Mouse (Mus musculus) Muller cell, postnatal 12 days (primary cell): ENCODE data around the gene Lhx4.

ENCODE experiments used
- DNase-seq: peaks from one replicate; pipeline ENCODE4 v3.0.0-alpha.2; 2015; ENCODE audit errors: inconsistent ontology term

The Lhx4 gene

DNA sequence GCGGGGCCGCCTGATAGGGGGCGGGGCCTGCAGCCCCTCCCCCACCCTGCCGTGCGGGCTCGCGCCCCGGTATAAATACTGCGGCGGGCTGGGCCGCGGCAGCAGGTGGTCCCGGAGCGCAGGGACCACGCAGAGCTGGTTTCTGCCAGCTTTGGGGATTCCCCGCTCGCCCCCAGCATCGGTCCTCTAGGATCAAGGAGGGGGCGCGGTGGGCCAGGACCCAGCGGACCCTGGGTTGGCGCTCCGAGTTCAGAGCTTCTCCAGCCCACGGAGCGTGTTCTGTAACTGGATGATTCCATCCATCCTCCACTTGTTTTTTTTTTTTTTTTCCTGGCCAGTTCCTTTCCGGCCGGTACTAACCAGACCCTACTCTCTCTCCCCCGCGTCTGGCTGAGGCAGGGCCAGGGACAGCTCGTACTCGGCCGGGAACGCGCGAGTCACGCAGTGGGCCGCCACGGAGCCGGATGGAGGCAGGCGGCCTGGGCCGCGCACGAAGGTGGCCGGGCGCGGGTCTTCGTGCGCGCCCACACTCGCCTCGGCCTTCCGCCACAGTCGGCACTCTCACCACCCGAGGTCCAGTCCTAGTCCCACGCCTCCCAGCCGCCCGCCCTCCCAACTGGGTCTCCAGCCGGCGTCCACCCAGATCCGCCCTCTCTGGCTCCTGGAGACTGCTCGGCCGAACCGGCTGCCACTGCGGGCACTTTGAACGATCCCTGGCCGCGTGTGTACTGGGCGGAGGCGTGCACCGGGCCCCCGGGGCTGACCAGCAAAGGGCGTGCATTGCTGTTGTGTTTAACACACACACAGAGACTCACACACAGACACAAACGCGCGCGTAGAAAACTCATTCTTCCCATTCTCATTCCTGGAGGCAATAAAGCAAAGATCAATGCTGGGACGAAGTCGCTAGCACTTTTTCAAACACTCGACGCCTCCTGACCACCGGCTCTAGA is 8.8 kb downstream of the Lhx4 start:
- peak; percentile 60 for DNase-seq

DNA sequence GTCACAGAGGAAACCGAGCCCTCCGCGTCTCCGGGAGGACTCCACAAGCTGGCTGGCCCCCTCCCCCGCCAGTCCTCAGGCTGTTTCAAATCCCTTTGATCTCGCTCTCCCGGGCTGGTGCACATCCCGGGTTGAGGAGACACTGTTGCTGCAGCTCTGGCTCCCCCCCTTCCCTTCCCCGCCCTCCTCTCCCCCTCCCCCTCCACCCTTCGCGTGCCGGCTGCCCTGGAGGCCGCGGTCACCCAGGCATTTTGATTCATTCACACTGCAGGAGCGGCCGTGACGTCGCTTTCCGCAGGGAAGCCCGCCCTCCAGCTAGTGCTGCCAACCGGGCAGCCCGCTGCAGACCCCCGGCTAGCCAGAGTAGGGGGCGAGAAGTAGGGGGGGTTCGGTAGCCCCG is 9.5 kb downstream of the Lhx4 start:
- peak; percentile 54 for DNase-seq

DNA sequence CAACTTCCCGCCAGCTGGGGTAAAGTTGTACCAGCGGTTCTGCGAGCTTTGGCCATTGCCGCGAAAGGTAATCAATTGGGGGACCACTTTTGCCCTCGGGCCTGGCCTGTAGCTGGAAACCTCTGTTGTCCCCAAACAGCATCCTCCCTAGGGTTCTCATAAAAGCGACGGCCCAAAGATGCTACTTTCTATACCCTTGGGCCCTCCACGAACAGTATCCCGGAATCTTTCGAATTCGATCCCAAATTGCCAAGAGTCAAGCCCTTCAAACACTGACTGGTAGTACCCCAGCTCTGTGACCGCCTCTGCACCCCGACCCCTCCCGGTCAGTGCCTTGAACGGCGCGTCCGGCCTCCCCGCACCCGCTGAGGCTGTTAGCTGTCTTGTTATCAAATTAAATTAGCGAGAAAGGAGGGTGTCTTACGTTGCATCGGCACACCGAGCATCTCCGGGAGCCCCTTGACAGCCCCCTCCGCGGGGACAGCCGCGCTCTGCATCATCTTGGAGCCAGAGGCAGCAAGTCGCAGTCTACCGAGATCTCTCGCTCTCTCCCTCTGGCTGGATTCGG is 10.0 kb downstream of the Lhx4 start:
- no peak for DNase-seq

DNA sequence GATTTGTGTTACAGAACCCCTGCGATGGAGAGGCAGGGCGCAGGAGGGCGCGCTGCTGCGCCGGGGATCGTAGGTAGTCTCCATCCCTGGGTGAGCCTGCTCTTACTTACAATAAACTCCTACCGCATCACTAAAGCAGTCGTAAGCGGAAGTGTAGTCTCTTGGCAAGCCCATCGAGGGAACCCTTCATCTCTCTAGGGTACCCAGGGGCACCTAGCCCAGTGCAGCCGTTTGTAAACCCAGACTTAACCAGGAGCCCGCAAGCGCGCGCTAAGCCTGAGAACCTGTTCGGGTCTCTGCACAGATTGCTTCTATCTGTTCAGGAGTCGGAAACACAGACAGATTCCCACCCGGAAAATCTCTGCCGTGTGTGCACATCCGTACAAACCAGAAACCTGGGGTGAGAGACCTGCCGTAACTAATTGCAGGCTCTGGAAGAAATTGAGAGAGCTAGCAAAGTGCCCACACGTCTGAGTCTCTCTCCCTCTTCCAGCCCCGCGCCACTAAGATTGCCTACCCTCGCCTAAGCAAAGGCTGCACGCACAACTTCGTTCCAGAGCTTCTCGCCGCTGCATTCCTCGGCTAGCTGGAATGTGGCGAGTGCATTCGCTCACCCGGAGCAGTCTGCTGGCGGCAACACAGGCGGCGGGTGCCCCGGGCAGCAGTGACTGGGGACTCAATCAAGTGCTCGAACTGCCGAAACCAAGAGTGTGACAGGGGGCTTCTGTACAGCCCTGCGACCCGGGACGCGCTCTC is 10.7 kb downstream of the Lhx4 start:
- DNase-seq: peak; percentile 76

DNA sequence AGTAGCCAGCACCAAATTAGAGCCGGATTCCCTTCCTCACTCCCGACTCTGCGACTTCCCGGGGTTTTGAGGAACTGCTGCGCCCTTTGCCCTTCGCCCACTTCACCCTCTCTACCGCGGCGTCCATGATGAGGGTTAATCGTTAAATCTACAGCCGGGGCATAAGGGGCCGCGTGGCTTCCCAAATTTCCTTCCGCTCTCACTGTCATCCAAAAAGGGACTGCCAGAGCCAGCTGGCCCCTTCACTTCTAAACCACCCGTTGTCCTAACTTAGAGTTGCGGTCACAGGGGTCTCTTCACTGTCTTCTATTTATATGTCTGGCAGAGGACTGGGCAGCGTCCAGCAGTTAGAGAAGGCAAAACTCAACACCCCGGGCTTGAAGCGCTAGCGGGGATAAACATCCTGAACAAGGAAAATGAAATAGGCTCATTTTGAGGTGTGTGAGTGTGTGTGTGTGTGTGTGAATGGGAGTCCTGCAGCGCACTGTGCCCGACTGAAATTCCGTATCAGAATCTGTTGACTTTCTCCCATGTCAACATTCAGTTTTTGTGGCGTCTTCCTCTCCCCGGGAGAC is 13.6 kb downstream of the Lhx4 start:
- DNase-seq: no peak

DNA sequence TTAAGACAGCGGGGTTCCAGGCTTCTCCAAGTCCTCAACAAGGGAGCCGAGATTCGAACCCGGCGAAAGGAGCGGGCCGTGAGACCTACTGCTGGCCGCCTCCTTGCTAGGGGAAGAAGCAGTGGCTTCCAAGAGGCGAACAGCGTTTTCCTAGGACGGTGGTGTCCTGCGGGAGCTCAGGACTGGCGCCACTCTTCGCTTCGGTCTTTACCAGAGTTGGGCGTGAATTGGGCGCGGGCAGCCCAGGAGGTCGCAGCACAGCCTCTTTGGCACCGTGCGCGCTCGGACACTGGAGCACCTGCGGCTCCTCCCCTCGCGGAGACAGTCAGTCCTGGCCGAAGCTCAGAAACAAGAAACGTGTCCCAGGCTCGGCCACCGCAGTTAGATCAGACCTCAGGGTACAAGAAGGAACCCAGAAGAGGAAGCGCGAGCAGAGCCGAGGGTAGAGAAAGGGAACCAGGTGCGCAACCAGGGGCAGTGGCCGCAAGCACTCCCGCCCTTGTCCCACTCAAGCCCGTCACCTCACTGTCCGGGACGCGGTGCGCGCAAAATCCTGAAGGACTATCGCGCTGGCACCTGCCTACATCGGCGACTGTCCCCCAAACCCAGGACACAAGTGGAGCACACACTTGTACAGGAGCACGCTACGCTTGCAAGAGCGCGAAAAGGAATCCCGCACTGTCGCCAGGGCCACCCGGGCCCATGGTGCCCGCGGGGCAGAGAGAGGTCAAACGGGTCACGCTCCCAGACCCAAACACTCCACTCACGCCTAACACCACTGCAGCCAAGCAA is 14.3 kb downstream of the Lhx4 start:
- DNase-seq: peak; percentile 19

DNA sequence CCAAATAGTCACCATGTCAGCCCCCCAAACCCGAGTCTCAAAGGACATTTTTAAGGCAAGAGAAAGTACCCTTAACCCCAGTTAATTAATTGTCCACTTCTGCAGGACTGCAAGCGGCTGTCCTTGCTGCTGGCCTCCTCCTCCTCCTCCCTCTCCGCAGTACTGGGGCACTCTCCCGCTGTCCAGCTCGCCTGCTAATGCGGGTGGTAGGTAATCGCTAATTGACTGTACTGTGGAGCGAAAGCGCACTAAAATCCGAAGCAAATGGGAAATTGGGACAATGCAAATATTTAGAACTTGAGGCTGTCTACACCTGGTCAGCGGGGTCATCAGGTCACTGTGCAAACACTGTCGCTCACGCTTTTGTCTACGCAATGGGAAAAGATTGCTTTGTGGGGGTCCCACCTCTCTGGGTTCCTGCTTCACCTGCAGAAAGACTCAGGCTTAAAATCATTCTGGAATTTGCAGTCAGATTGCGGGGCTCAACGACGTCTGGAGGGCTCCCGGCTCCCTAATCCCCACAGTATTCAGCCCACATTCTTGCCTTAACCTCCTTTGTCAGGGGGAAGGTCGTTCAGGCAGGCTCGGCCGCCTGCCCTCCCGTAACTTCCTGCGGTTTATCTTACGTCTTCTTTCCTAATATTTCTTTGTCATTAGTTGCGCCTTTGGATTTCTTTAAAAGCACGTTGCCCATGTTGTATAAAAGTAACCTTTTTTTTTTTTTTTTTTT is 15.2 kb downstream of the Lhx4 start:
- DNase-seq: no peak

DNA sequence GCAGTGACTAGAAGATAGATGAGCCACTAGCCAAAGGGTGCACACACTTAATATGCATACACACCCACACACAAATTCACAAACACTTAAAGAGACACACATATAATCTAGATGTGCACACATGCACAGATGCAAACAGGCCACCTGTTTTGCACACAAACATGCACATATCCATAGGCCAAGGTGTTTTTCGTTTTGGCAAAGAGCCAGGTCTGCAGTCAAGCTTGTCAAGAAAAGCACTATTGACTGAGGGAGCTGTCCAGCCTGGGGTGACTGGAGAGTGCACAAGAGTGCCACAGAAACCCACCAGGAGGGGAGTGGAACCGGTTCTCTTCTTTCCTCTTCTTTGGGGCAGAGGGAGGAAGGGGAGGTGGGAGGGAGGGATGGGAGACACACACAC is 20.3 kb downstream of the Lhx4 start:
- DNase-seq: no peak

DNA sequence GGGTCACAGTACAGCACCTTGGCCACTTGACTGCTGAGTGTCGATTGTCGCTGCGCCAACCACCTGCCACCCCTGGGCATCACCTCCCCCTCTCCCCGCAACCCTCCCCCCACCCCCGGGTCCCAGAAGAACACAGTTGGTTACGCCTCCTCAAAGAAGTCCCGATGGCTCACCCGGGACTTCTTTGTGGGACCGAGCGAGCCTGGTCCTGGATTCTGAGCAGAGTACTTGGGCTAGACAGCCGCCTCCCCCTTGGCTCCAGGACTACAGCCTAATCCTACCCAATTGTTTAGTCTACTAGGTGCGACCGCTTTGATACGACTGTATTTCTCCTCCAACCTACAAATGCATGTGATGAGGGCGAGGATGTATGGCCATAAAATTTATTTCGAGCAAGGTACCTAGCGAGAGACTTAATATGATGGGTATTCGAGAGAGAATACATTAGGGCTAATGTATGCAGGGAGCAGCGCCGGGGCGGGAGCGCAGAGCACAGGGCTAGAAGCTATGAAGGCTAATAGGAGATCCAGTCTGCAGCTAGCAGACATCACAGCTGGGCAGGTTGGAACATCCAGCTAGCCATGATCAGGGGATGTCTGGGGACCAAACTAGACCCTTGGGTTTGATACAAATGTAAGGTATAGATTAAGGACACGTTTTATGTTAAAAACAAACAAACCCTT is 22.2 kb downstream of the Lhx4 start:
- no peak for DNase-seq

DNA sequence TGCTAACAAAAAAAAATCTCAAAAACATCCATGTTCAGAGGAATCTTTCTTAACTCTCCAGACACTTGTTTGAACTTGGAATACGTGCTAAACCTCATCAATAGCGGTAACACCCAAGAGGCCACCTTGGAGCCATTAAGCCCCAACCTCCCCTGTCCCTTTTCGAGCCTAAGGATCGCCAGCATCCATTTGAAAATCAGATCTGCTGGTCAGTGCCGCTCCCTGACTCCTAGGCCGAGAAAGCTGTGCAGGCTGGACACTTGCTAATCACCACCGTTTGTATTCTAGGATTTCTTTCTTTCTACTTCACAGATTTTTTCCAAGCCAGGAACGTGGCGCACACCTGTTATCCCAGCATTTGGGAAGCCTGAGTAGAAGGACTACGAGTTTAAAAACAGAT is 23.7 kb downstream of the Lhx4 start:
- no peak for DNase-seq

DNA sequence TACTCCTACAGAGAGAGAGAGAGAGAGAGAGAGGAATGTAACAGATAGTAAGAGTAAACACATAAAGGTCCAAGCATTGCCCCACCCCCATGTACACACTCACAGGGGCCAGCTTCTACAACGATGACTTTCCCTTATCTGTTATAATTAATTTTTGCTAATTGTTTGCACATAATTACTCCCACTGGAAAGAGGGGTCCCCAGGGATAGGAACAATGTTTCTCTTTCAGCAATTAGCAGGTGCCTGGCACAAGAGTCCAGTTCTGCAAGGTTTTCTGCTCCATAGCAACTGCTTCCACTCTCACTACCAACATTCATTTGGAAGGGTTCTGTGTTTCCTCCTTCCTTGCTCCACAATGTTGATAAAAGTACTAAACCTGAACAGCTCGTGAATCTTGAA is 25.6 kb downstream of the Lhx4 start:
- no peak for DNase-seq

DNA sequence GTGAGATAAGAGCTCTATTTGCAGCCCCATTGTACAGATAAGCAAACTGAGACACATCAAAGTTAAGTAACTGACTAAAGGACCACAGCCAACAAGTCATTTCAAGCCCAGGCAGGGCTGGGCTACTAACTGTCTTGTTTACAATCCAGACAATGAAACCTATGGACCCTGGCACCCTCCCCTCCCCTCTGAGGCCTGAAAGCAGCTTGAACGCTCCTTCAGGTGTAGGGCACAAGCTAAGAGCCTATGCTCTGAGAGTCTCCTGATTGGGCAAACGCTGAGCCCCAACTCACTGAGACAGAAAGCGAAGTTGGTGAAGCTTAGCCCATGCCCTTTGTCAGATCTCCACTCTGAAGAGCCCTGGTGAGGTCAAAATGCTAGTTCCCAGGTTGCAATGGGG is 27.2 kb downstream of the Lhx4 start:
- DNase-seq: no peak

DNA sequence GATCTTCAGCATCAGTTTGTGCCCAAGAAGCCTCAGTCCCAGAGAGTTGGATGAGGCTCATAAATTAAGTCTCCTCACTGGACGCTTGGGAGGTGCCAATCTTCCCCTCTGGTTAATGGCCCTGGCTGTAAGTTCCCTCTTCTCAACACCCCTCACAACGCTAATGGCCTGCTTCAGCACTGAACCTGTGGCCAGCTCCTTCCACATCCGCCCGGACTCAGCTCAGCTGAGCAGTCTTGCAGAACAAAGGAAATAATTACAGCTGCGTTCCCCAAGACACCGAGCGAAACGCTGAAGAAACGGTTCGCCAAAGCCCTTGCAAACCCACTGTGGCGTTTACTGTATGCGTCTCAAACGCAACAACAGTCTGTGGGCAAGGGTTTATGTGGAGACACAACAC is 29.3 kb downstream of the Lhx4 start:
- peak; percentile 61 for DNase-seq

DNA sequence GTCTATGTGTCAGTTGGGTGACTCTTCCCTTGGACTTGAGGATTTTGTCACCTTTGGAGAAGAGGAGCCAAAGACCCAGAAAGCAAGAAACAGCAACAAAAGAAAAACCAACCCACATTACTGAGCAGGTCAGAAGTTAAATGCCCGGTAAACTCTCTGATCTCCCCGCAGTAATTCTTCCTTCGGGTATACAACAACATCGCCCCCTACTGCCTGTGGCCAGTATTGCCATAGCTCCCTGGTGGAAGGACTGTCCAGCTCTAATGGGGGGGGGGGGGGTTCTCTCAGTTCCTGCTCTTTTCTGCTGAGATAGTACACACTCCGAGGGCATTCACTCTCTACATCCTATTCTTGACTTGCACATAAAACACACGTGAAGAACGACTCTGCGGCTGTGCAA is 30.0 kb downstream of the Lhx4 start:
- no peak for DNase-seq

DNA sequence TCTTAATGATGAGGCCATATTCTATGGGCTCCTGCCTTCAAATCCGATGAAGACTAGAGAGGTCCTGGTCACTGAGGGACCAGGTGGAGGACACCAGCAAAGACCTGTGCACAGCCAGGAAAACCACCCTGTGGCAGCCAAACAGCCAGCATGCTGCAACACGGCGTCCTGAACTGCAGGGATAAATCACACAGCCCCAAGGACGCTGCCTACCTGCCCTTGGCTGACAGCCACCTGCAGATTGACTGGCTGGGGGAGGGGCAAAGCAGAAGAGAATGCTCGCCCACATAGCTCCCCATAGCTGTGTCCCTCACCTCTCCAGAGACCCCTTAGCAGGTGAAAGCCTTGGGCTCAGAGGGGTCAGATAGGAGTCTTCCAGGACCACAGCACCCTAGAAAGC is 31.5 kb downstream of the Lhx4 start:
- no peak for DNase-seq

DNA sequence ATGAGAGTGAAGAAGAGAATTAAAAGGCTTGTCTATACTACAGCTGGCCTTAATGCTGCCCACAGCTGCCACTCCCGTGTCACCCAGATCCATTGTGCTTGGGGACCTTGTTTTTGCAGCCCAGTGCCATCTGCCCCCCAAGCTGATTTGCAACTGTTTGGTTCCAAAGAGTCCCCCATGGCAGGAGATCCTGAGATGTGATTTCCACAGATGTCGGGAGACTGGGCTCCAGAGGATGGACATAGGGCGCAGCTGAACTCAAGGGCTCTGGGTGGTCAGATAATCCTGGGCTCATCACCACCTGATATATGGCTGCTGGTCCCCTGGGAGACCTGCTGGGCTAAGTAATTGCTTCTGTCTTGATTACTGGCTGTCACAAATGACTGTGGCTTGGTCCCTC is 32.6 kb downstream of the Lhx4 start:
- DNase-seq: no peak

DNA sequence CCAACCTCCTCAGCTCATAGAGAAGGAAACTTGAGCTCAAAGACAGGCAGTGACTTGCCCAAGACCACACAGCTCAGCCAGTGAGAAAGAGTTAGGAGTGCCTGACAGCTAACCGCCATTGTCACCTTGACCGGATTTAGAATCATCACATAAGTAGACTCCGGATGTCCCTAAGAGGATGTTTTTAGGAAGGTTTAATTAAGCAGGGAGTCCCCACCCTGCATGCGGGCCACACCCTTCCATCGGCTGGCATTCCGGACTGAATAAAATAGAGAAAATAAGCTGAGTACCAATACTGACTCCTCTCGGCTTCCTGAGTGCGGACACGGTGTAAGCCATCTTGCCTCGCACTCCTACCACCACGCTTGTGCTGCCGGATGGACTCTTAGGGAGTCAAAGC is 34.2 kb downstream of the Lhx4 start:
- DNase-seq: no peak

DNA sequence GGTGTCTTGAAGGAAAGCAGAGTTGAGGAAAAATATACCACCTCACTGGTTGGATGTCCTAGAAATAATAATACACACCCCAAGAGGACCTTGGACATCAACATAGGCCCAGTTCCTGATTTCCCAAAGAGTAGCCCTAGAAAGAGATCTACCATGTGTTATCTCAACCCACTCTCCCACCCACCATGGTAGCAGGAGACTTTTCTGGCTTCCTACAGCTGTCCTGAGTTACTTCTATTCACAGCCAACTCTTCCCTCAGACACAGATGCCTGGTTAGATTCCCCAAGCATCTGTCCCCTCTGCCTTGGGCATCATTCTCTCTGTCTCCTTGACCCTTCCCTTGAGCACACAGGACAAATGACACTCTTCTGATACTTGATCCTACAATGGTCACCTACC is 36.1 kb downstream of the Lhx4 start:
- DNase-seq: no peak

DNA sequence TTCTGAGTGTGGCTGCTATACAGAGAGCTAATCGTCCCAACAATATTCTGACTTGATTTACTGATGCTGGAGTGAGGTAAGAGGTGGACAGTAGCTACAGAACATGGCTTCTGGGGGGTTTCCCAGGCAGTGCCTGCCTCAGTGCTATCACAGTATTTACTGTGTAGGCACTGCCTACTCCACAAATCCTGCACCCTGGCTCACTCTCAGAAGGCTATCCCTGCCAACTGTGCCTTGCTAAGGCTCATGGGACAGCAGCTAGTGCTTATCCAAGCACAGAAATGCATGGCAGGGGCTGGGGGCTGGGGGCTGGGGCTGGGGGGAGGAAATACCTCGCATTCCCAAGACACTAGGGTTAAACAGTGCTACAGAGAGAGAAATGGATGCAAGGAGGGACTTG is 38.2 kb downstream of the Lhx4 start:
- DNase-seq: no peak

DNA sequence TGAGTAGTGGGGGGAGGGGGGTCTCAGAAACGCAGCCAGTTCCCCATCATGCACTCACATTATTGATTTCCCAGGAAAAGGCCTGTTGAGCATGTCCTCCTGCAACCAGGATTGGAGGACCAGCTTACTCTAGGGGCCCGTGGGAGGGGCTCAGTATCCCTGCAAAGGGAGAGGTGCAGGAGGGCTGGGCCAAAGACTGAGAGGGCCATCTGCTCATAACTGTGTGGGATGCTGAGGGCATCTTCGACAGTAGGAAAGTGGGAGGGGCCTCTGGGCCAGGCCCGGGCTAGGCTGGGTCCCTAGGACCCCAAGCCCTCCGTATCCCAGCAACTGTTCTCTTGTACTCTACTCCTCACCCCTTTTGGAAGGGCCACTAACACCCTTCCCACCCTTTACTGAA is 47.3 kb downstream of the Lhx4 start:
- DNase-seq: no peak
